Mouse (Mus musculus): ENCODE data around the gene Olfr1383. TPM values are rescaled to one million over a fixed set of nuclear protein-coding genes. Genes with fewer than 3 reads are reported as not detected.
A peak's percentile ranks its signal among the peaks of the same experiment; 100 is the strongest.
"Not testable (repeated sequence)": the region's sequence is repeated elsewhere in the genome, so short reads cannot be mapped to it uniquely, and the experiment has no call there.

Gene Olfr1383
- total RNA-seq (2021), result not detected
- long read RNA-seq, experiment 1, result 0 reads
- long read RNA-seq, experiment 2, result 0 reads

DNA sequence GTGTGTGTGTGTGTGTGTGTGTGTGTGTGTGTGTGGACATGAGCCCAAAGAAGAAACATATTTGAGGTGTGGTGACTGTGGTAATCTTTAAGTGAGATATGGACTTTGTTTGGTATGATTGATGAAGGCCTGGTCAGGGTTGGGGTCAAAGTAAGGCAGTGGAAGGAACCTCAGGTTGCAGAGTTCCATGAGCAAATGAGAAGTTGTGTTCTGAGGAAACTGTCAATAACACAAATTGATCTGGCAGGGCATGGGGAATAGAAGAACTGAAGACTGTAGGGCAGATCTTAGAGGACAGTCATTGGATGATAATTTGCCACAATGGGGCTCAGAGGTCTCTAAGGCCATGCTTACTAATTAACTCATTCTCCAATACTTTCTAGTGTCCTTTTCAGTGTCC, at the start of gene Olfr1383:
Olfr1383 (plus strand) TSS at position 301 of the 400 bp plus-strand sequence.
- no peak for DNase-seq (ENCODE audit: low spot score in 2 of 2)

DNA sequence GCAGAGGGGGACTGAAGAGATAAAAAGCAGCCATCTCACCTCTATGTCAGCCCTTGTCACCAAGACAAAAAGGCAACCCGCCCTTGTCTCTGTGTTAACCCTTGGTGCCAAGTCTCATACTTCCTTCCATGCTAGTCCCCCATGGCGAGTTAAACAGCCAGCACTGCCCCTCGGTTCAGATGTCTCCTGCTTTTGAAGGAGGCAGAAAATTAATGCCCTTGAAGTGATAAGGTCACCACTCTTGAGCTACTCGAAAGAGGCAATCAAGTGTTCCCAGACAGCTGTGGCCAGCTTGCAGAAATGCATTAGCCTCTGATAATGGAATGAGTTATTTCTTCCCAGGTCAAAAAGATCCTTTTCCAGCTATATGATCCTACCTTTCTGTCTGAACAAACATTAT, 33.5 kb upstream of the Olfr1383 start:
- no peak for DNase-seq (ENCODE audit: low spot score in 2 of 2)

DNA sequence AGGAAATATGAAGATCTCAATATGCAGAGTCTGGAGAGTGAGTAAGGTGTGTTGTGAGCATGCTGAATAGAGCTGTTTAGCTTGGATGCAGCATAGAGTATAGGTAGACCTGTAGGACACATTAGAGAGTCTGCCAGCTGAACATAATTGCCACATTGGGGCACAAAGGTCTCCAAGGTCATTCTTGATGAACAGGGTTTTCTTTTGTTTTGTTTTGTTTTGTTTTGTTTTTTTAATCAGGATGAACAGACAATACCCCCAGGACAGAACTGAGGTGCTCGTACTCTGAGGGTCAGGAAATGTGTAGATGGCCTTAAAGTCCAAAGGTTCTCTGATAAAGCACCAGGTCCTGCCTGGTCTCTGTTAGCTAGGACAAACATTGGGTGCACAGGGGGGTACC, 30.7 kb upstream of the Olfr1383 start, which contains the start of gene Olfr1385:
Olfr1385 (plus strand) TSS at position 301 of the 400 bp plus-strand sequence.
- DNase-seq (ENCODE audit: low spot score in 2 of 2), result not testable (repeated sequence)

DNA sequence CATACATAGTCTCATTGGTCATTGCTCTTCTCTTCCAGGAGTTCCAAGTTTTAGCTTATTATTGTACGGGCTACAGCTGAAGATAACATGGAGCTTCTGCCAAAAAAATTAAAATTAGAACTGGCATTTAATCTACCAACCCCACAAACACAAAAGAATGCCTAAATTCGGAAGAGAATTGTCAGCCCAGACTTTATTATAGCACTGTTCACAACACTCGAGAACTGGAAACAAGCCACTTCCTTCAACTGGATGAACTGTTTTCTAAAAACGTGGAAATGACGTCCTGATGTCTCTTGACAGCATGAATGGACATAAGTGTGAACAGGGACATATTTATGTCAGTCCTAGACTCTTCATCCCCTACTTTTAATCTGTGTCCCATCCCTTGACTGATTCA, 1.4 kb upstream of the Olfr1383 start:
- no peak for DNase-seq (ENCODE audit: low spot score in 2 of 2)

DNA sequence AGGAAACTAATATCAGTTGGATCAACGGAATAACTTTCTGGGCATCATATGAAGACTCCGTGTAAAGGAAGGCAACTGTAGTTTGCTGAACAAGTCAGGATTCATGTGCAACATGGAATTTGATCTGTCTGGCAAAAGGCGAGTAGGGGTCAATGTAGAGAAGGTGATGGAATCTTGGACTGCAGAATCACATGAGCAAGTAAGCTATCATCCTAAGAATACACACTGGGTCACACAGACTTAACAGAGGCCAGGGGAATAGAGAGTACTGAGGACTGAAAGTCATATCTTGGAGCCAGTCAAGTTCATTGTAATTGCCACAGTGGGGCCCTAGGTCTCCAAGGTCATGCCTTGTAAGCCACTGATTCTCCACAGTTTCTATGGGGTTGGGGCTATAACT, 8.5 kb downstream of the Olfr1383 start, which contains the start of gene Olfr1382:
Olfr1382 (plus strand) TSS at position 301 of the 400 bp plus-strand sequence.
- no peak for DNase-seq (ENCODE audit: low spot score in 2 of 2)

DNA sequence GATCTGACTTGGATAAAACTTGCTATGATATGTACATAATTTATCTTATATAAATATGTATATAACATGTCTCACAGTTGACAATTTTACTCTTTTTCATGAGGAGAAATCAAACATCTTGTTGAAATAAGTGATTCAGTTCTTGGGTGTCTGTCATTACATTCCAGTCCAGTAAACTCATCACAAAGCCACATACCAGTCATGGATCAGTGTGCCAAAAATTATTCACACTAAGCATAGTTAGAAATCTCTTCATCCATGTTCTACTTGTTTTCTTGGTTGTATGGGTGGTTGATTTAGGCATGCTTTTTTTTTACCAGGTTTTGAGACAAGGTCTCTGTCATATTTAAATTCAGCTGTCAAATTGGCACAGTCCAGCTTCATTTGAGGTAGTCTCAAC, 13.3 kb downstream of the Olfr1383 start:
- no peak for DNase-seq (ENCODE audit: low spot score in 2 of 2)

DNA sequence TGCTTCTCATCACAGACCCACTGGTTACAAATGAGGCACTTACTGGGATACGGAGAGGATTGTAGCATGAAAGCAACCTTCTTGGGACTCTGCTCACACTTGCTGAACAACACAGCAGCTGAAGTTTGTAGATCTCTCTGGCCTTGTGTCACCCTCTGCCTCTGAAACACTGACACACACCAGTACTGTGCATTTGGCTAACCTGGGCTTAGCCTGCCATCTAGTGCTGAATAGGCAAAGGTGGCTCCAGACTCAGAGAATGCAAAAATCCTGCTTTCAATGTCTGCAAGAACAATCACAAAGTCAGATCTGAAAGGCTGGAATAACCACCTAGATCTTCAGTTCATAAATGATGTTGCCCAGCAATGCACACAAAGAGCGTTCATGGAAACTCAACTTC, 17.2 kb downstream of the Olfr1383 start:
- DNase-seq (ENCODE audit: low spot score in 2 of 2), result peak; percentile 18 to 39

DNA sequence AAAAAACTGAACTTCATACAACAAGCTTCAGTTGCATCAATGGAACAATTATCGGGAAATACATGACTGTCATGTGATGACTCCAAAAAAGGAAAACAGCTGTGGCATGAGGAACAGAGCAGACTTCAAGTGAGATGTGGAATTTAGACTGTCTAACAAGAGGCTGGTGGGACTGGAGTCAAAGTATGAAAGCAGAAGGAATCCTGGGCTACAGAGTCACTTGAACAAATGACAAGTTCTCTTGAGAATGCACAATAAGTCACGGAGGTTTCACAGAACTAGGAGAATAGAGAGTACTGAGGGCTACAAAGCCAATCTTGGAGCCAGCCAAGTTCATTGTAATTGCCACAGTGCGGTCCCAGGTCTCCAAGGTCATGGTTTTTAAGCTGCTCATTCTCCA, 23.7 kb downstream of the Olfr1383 start, which contains the start of gene Olfr1381:
Olfr1381 (plus strand) TSS at position 301 of the 400 bp plus-strand sequence.
- not testable (repeated sequence) for DNase-seq (ENCODE audit: low spot score in 2 of 2)

DNA sequence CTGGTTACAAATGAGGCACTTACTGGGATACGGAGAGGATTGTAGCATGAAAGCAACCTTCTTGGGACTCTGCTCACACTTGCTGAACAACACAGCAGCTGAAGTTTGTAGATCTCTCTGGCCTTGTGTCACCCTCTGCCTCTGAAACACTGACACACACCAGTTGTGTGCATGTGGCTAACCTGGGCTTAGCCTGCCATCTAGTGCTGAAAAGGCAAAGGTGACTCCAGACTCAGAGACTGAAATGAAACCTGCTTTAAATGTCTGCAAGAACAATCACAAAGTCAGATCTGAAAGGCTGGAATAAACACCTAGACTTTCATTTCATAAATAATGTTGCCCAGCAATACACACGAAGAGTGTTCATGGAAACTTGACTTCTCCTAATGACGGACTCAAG, 34.6 kb downstream of the Olfr1383 start:
- peak; percentile 5 to 10 for DNase-seq (ENCODE audit: low spot score in 2 of 2)

DNA sequence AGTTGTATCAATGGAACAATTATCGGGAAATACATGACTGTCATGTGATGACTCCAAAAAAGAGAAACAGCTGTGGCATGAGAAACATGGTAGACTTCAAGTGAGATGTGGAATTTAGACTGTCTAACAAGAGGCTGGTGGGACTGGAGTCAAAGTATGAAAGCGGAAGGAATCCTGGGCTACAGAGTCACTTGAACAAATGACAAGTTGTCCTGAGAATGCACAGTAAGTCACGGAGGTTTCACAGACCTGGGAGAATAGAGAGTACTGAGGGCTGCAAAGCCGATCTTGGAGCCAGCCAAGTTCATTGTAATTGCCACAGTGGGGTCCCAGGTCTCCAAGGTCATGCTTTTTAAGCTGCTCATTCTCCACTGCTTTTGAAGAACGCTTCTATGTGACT, 37.1 kb downstream of the Olfr1383 start, which contains the start of gene Olfr1380:
Olfr1380 (plus strand) TSS at position 301 of the 400 bp plus-strand sequence.
- DNase-seq (ENCODE audit: low spot score in 2 of 2), result not testable (repeated sequence)

DNA sequence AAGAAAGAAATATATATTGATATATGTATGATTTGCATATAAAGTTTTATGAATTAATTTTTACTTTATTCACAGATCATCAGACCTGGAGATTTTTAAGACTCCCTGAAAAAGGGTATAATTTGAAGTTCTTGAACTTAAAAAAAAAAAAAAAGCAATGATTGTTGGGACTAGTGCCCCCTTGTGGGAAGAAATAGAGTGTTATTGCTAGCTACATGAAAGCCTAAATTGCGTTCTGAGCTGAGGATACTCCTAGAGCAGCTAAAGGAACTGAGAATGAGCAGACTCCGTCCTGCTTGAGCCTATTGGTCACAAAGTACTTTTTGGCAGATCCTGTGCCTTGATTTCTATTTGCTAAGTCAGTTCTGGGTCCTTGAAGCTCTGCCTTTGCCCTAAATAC, 55.6 kb downstream of the Olfr1383 start:
- not testable (repeated sequence) for DNase-seq (ENCODE audit: low spot score in 2 of 2)

Other genes starting within 250 kb of the Olfr1383 start
- under 1 TPM; 0.23 to 0.37 TPM for gene Olfr1393, start 241.3 kb upstream of the Olfr1383 start, total RNA-seq (2021)
- not detected for gene Olfr1392, start 234.4 kb upstream of the Olfr1383 start, total RNA-seq (2021)
- gene Olfr10, start 214.9 kb upstream of the Olfr1383 start, total RNA-seq (2021), result not detected
- gene Olfr1391, start 196.9 kb upstream of the Olfr1383 start, total RNA-seq (2021), result not detected
- not detected for gene Olfr1390, start 184.5 kb upstream of the Olfr1383 start, total RNA-seq (2021)
- gene Olfr1389, start 96.6 kb upstream of the Olfr1383 start, total RNA-seq (2021), result not detected
- gene Olfr1388, start 83.0 kb upstream of the Olfr1383 start, total RNA-seq (2021), result under 1 TPM; 0.40 to 0.42 TPM
- gene Olfr1387, start 64.3 kb upstream of the Olfr1383 start, total RNA-seq (2021), result not detected
- not detected for gene Olfr1386, start 54.6 kb upstream of the Olfr1383 start, total RNA-seq (2021)
- gene Olfr1385, start 30.6 kb upstream of the Olfr1383 start, total RNA-seq (2021), result not detected
- not detected for gene Olfr1384, start 12.9 kb upstream of the Olfr1383 start, total RNA-seq (2021)
- not detected for gene Olfr1382, start 8.6 kb downstream of the Olfr1383 start, total RNA-seq (2021)
- not detected for gene Olfr1381, start 23.8 kb downstream of the Olfr1383 start, total RNA-seq (2021)
- not detected for gene Olfr1380, start 37.2 kb downstream of the Olfr1383 start, total RNA-seq (2021)
- 1 to 10 TPM; 2.2 to 2.3 TPM for gene Flt4, start 89.6 kb downstream of the Olfr1383 start, total RNA-seq (2021)
- not detected for gene Scgb3a1, start 144.0 kb downstream of the Olfr1383 start, total RNA-seq (2021)
- 10 to 100 TPM; 50.2 to 56.0 TPM for gene Cnot6, start 193.1 kb downstream of the Olfr1383 start, total RNA-seq (2021)